Mouse (Mus musculus) C2C12 (cell line): ENCODE data around the gene Gli2. TPM values are rescaled to one million over a fixed set of nuclear protein-coding genes. Genes with fewer than 3 reads are reported as not detected.

Experiments
- H3K27me3 ChIP-seq: one replicate; pipeline ENCODE4 v1.6.1; 2011; ENCODE audit not compliant: control insufficient read depth, insufficient read depth, insufficient read length
- H3K36me3 ChIP-seq: one replicate; pipeline ENCODE4 v1.6.1; 2011; ENCODE audit not compliant: control insufficient read depth, insufficient read depth
- H3K4me3 ChIP-seq: one replicate; pipeline ENCODE4 v1.5.1; 2011; ENCODE audit warnings: mild to moderate bottlenecking, control low read depth; ENCODE audit not compliant: poor library complexity, insufficient read depth, severe bottlenecking
- H3K79me2 ChIP-seq: one replicate; pipeline ENCODE4 v1.6.1; 2011; ENCODE audit not compliant: control insufficient read depth, insufficient read depth
- H3K79me3 ChIP-seq: one replicate; pipeline ENCODE4 v1.6.1; 2011; ENCODE audit warnings: low read depth, control low read depth
- H3ac ChIP-seq: one replicate; pipeline ENCODE3; 2011; ENCODE audit warnings: low read depth; ENCODE audit not compliant: control insufficient read depth, insufficient read length
- CEBPB ChIP-seq: IDR thresholded peaks from one replicate; pipeline ENCODE4 v1.6.1; 2011; ENCODE audit warnings: low read depth, mild to moderate bottlenecking, control low read depth, moderate library complexity
- CTCF ChIP-seq: IDR thresholded peaks from one replicate; pipeline ENCODE4 v1.5.1; 2011; ENCODE audit not compliant: control insufficient read depth, insufficient read depth, insufficient read length
- FOSL1 ChIP-seq: IDR thresholded peaks from one replicate; pipeline ENCODE4 v1.8.0; 2011; ENCODE audit warnings: mild to moderate bottlenecking, low read length; ENCODE audit not compliant: poor library complexity, insufficient read depth, severe bottlenecking
- MAX ChIP-seq: IDR thresholded peaks from one replicate; pipeline ENCODE4 v1.6.1; 2011; ENCODE audit warnings: mild to moderate bottlenecking, control low read depth
- MYOD1 ChIP-seq: IDR thresholded peaks from one replicate; pipeline ENCODE4 v1.6.1; 2011; ENCODE audit warnings: low read depth; ENCODE audit not compliant: control insufficient read depth, insufficient read length
- MYOG ChIP-seq: IDR thresholded peaks from one replicate; pipeline ENCODE4 v1.6.1; 2011; ENCODE audit not compliant: control insufficient read depth, insufficient read length; ENCODE audit errors: extremely low read depth
- USF1 ChIP-seq: IDR thresholded peaks from one replicate; pipeline ENCODE4 v1.6.1; 2011; ENCODE audit warnings: low read depth, mild to moderate bottlenecking, control low read depth, moderate library complexity
- polyA plus RNA-seq: library from polyadenylated mRNA; unstranded; fragments of >200 nt; fragmentation: generic; extraction: Trizol; gene quantifications from one replicate; pipeline ENCODE4 v1.2.1, GENCODE M21; 2012; ENCODE audit warnings: missing spikeins

Gene Gli2
- polyA plus RNA-seq, 1 experiment: 0.74 TPM

GRCm38 (mm10) chr1:118806727-118807126 lies 246.7 kb downstream of the Gli2 start:
- H3K4me3 ChIP-seq: no peak overlapping the region
- TF ChIP-seq MAX (no peak), USF1 (no peak), CEBPB (no peak), MYOG (no peak), MYOD1 (no peak), CTCF (no peak), FOSL1 (no peak)
- no peaks in the 10 kb centered on the region for H3K36me3 ChIP-seq

GRCm38 (mm10) chr1:118802166-118802565 lies 251.3 kb downstream of the Gli2 start:
- Histone ChIP-seq H3K36me3 (no peaks in the 10 kb centered on the region), H3K79me3 (no peaks in the 10 kb centered on the region), H3ac (no peak overlapping the region), H3K4me3 (no peak overlapping the region), H3K79me2 (no peaks in the 10 kb centered on the region), H3K27me3 (no peaks in the 10 kb centered on the region)
- TF ChIP-seq USF1: no peak
- no peak for TF ChIP-seq MYOD1
- TF ChIP-seq MAX: no peak
- no peak for TF ChIP-seq MYOG
- no peak for TF ChIP-seq CTCF
- TF ChIP-seq CEBPB: no peak
- TF ChIP-seq FOSL1: no peak

More at GRCm38 (mm10) chr1:118806727-118807126, 246.7 kb downstream of the Gli2 start:
- Histone ChIP-seq H3K79me3 (no peaks in the 10 kb centered on the region), H3K79me2 (no peaks in the 10 kb centered on the region), H3ac (no peak overlapping the region), H3K27me3 (no peaks in the 10 kb centered on the region)

- H3K27me3 ChIP-seq: peaks cover 4% of the 10 kb centered on the region
- H3K79me2 ChIP-seq: no peaks in the 10 kb centered on the region
- H3ac ChIP-seq: no peak overlapping the region
- no peak overlapping the region for H3K4me3 ChIP-seq
- no peaks in the 10 kb centered on the region for H3K79me3 ChIP-seq
- no peaks in the 10 kb centered on the region for H3K36me3 ChIP-seq
- TF ChIP-seq CEBPB: no peak
- TF ChIP-seq MYOD1: no peak
Measured at GRCm38 (mm10) chr1:118799322-118800116, 253.9 kb downstream of the Gli2 start.

- H3K79me3 ChIP-seq: no peaks in the 10 kb centered on the region
- TF ChIP-seq MYOD1: no peak
- TF ChIP-seq CTCF: no peak
- no peak for TF ChIP-seq FOSL1
- no peak for TF ChIP-seq CEBPB
- TF ChIP-seq USF1: no peak
- no peak for TF ChIP-seq MYOG
- H3ac ChIP-seq: no peak overlapping the region
- no peaks in the 10 kb centered on the region for H3K79me2 ChIP-seq
- H3K27me3 ChIP-seq: peaks cover 4% of the 10 kb centered on the region
- H3K36me3 ChIP-seq: no peaks in the 10 kb centered on the region
- H3K4me3 ChIP-seq: no peak overlapping the region
Measured at GRCm38 (mm10) chr1:118795415-118796167, 257.8 kb downstream of the Gli2 start.

GRCm38 (mm10) chr1:118789871-118790270 lies 263.5 kb downstream of the Gli2 start:
- no peaks in the 10 kb centered on the region for H3K79me3 ChIP-seq
- H3K4me3 ChIP-seq: no peak overlapping the region
- H3ac ChIP-seq: no peak overlapping the region
- no peaks in the 10 kb centered on the region for H3K36me3 ChIP-seq
- TF ChIP-seq MYOD1: no peak
- no peak for TF ChIP-seq CTCF
- no peak for TF ChIP-seq USF1
- TF ChIP-seq CEBPB: no peak
- no peak for TF ChIP-seq MYOG
- TF ChIP-seq MAX: no peak
- no peak for TF ChIP-seq FOSL1
- H3K27me3 ChIP-seq: no peaks in the 10 kb centered on the region
- no peaks in the 10 kb centered on the region for H3K79me2 ChIP-seq

- Histone ChIP-seq H3K4me3 (no peak overlapping the region), H3K36me3 (no peaks in the 10 kb centered on the region), H3K27me3 (no peaks in the 10 kb centered on the region), H3K79me3 (no peaks in the 10 kb centered on the region), H3ac (no peak overlapping the region), H3K79me2 (no peaks in the 10 kb centered on the region)
- TF ChIP-seq MAX: no peak
- TF ChIP-seq MYOG: no peak
- TF ChIP-seq CTCF: no peak
- TF ChIP-seq MYOD1: no peak
- no peak for TF ChIP-seq FOSL1
- no peak for TF ChIP-seq USF1
- no peak for TF ChIP-seq CEBPB
Measured at GRCm38 (mm10) chr1:118789468-118789867, 264.0 kb downstream of the Gli2 start.
